Mouse (Mus musculus): Measurements from ENCODE around the gene Ip6k1. TPM values are rescaled to one million over a fixed set of nuclear protein-coding genes. Genes with fewer than 3 reads are reported as not detected.
A peak's percentile ranks its signal among the peaks of the same experiment; 100 is the strongest.

Gene Ip6k1
- polyA plus RNA-seq, 1 experiment from 2014 or later, result 34.5 TPM

- Histone ChIP-seq H3K36me3 (peaks cover 7% of the 10 kb centered on the region; the same call in 1 of the 2 replicates), H3K27ac (no peak overlapping the region), H3K4me1 (replicated peaks) (peaks cover 16% of the 10 kb centered on the region), H3K4me3 (no peak overlapping the region), H3K9ac (no peak overlapping the region), H3K27me3 (no peaks in the 10 kb centered on the region), H3K9me3 (replicated peaks) (no peaks in the 10 kb centered on the region), H3K4me2 (no peak overlapping the region)
- ATAC-seq (replicated peaks; ENCODE audit: insufficient number of reproducible peaks, insufficient read depth, low FRiP score, low read depth), result no peak
- WGBS, result 71% methylated on average over 6 of the region's 6 CpGs
These were observed 34.9 kb upstream of the Ip6k1 start for GRCm38 (mm10) chr9:107967437-107967836.

GRCm38 (mm10) chr9:107968531-107968930, 33.8 kb upstream of the Ip6k1 start:
- H3K27ac ChIP-seq, result no peak overlapping the region
- H3K4me3 ChIP-seq, result no peak overlapping the region
- 88% methylated on average over 7 of the region's 7 CpGs for WGBS
- H3K9ac ChIP-seq, result no peak overlapping the region
- H3K4me2 ChIP-seq, result no peak overlapping the region
- H3K4me1 ChIP-seq (replicated peaks), result peaks cover 16% of the 10 kb centered on the region
- 0 out of 2 replicates have a peak, but pooled peaks cover 2% of the 10 kb centered on the region for H3K36me3 ChIP-seq
- H3K9me3 ChIP-seq (replicated peaks), result no peaks in the 10 kb centered on the region
- no peaks in the 10 kb centered on the region for H3K27me3 ChIP-seq
- ATAC-seq (replicated peaks; ENCODE audit: insufficient number of reproducible peaks, insufficient read depth, low FRiP score, low read depth), result no peak

GRCm38 (mm10) chr9:107970311-107970710, 32.0 kb upstream of the Ip6k1 start:
- H3K27ac ChIP-seq, result no peak overlapping the region
- 81% methylated on average over 5 of the region's 5 CpGs for WGBS
- no peak overlapping the region for H3K4me3 ChIP-seq
- no peaks in the 10 kb centered on the region for H3K9me3 ChIP-seq (replicated peaks)
- H3K4me2 ChIP-seq, result no peak overlapping the region
- H3K36me3 ChIP-seq, result 0 out of 2 replicates have a peak, but pooled peaks cover 2% of the 10 kb centered on the region
- ATAC-seq (replicated peaks; ENCODE audit: insufficient number of reproducible peaks, insufficient read depth, low FRiP score, low read depth), result no peak
- peaks cover 23% of the 10 kb centered on the region for H3K4me1 ChIP-seq (replicated peaks)
- no peak overlapping the region for H3K9ac ChIP-seq
- H3K27me3 ChIP-seq, result no peaks in the 10 kb centered on the region

GRCm38 (mm10) chr9:107971690-107972541, 30.4 kb upstream of the Ip6k1 start:
- Histone ChIP-seq H3K9me3 (replicated peaks) (no peaks in the 10 kb centered on the region), H3K4me2 (no peak overlapping the region), H3K4me3 (no peak overlapping the region), H3K4me1 (replicated peaks) (peaks cover 36% of the 10 kb centered on the region), H3K27ac (peak overlapping the region; percentile 35; the same call in 1 of the 2 replicates), H3K27me3 (no peaks in the 10 kb centered on the region), H3K36me3 (0 out of 2 replicates have a peak, but pooled peaks cover 2% of the 10 kb centered on the region), H3K9ac (no peak overlapping the region)
- WGBS, result 55% methylated on average over 8 of the region's 8 CpGs
- peak; percentile 41 for ATAC-seq (replicated peaks; ENCODE audit: insufficient number of reproducible peaks, insufficient read depth, low FRiP score, low read depth)

GRCm38 (mm10) chr9:107974491-107975171, 27.7 kb upstream of the Ip6k1 start:
- H3K36me3 ChIP-seq, result peaks cover 14% of the 10 kb centered on the region; the same call in 1 of the 2 replicates
- H3K27me3 ChIP-seq, result no peaks in the 10 kb centered on the region
- no peak overlapping the region for H3K4me3 ChIP-seq
- H3K4me2 ChIP-seq, result peak overlapping the region; percentile 71
- no peaks in the 10 kb centered on the region for H3K9me3 ChIP-seq (replicated peaks)
- peak overlapping the region; percentile 89 for H3K27ac ChIP-seq
- peaks cover 39% of the 10 kb centered on the region for H3K4me1 ChIP-seq (replicated peaks)
- WGBS, result 37% methylated on average over 10 of the region's 10 CpGs
- no peak; the same call in 1 of the 2 replicates for ATAC-seq (replicated peaks; ENCODE audit: insufficient number of reproducible peaks, insufficient read depth, low FRiP score, low read depth)
- no peak overlapping the region for H3K9ac ChIP-seq

- ATAC-seq (replicated peaks; ENCODE audit: insufficient number of reproducible peaks, insufficient read depth, low FRiP score, low read depth), result peak; percentile 57
- peak within 1 kb of the TSS; percentile 51 for H3K9ac ChIP-seq
- 40% methylated on average over 12 of the region's 12 CpGs for WGBS
These were observed 26.6 kb upstream of the Ip6k1 start, which contains the start of gene Uba7 for GRCm38 (mm10) chr9:107975399-107976386. Uba7 (plus strand) TSS chr9:107975505.

GRCm38 (mm10) chr9:107978815-107979214, 23.5 kb upstream of the Ip6k1 start:
- no peaks in the 10 kb centered on the region for H3K9me3 ChIP-seq (replicated peaks)
- H3K4me3 ChIP-seq, result no peak overlapping the region
- ATAC-seq (replicated peaks; ENCODE audit: insufficient number of reproducible peaks, insufficient read depth, low FRiP score, low read depth), result no peak
- H3K4me2 ChIP-seq, result no peak overlapping the region
- H3K27me3 ChIP-seq, result no peaks in the 10 kb centered on the region
- no peak overlapping the region for H3K9ac ChIP-seq
- H3K27ac ChIP-seq, result no peak overlapping the region
- H3K36me3 ChIP-seq, result peaks cover 11% of the 10 kb centered on the region; the same call in 1 of the 2 replicates
- H3K4me1 ChIP-seq (replicated peaks), result peaks cover 66% of the 10 kb centered on the region
- 87% methylated on average over 12 of the region's 12 CpGs for WGBS

More at GRCm38 (mm10) chr9:107975399-107976386, 26.6 kb upstream of the Ip6k1 start, which contains the start of gene Uba7:
- peak within 1 kb of the TSS; percentile 89 for H3K27ac ChIP-seq
- H3K4me3 ChIP-seq, result peak within 1 kb of the TSS; percentile 44
- peaks cover 40% of the 10 kb centered on the region for H3K4me1 ChIP-seq (replicated peaks)
- no peaks in the 10 kb centered on the region for H3K9me3 ChIP-seq (replicated peaks)
- H3K4me2 ChIP-seq, result peak within 1 kb of the TSS; percentile 71
- peaks cover 14% of the 10 kb centered on the region; the same call in 1 of the 2 replicates for H3K36me3 ChIP-seq
- H3K27me3 ChIP-seq, result no peaks in the 10 kb centered on the region

- Histone ChIP-seq H3K4me1 (replicated peaks) (peaks cover 57% of the 10 kb centered on the region), H3K27ac (peak overlapping the region; percentile 92), H3K36me3 (peaks cover 11% of the 10 kb centered on the region; the same call in 1 of the 2 replicates), H3K4me2 (peak overlapping the region; percentile 75), H3K9ac (peak overlapping the region; percentile 16), H3K4me3 (peak overlapping the region; percentile 65), H3K27me3 (no peaks in the 10 kb centered on the region), H3K9me3 (replicated peaks) (no peaks in the 10 kb centered on the region)
- ATAC-seq (replicated peaks; ENCODE audit: insufficient number of reproducible peaks, insufficient read depth, low FRiP score, low read depth), result peak; percentile 8; the same call in 1 of the 2 replicates
- 41% methylated on average over 7 of the region's 7 CpGs for WGBS
These were observed 20.4 kb upstream of the Ip6k1 start for GRCm38 (mm10) chr9:107981684-107982605.

GRCm38 (mm10) chr9:107982681-107983346, 19.5 kb upstream of the Ip6k1 start, which contains the start of gene Gm20661:
Gm20661 (plus strand) TSS chr9:107983058.
- 8% methylated on average over 14 of the region's 14 CpGs for WGBS
- peak; percentile 80 for ATAC-seq (replicated peaks; ENCODE audit: insufficient number of reproducible peaks, insufficient read depth, low FRiP score, low read depth)
- peak within 1 kb of the TSS; percentile 65 for H3K4me3 ChIP-seq
- H3K27me3 ChIP-seq, result no peaks in the 10 kb centered on the region
- no peaks in the 10 kb centered on the region for H3K9me3 ChIP-seq (replicated peaks)
- peak within 1 kb of the TSS; percentile 75 for H3K4me2 ChIP-seq
- H3K9ac ChIP-seq, result peak within 1 kb of the TSS; percentile 61
- peak within 1 kb of the TSS; percentile 92 for H3K27ac ChIP-seq
- peaks cover 56% of the 10 kb centered on the region for H3K4me1 ChIP-seq (replicated peaks)
- peaks cover 5% of the 10 kb centered on the region; the same call in 1 of the 2 replicates for H3K36me3 ChIP-seq
